Mouse (Mus musculus): ENCODE results near the gene 2900092C05Rik. TPM values are rescaled to one million over a fixed set of nuclear protein-coding genes. Genes with fewer than 3 reads are reported as not detected.

The 2900092C05Rik gene
- not detected in 2 replicates for polyA plus RNA-seq (2011; ENCODE audit: insufficient read depth, insufficient read length, low read depth, missing spikeins)

DNA sequence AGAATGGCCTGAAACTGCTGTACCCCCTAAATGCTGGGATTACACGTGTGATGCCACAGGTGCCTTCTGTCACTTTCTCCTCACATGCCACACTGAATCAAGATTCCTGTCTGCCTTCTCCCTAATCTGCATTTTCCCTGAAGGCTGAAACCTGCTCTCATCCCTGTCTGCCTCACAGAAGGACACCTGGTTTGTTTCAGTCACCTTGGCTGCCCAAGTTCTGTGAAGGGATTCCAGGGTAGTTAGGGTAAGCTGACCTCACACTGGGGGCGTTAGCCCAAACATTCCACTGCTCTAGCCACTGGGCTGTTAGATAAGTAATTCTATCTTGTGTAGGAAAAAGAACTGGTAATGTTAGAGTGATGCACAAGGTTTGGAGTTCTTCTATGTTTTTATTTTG is at the start of gene 2900092C05Rik:
2900092C05Rik (plus strand) TSS at position 301 of the 400 bp plus-strand sequence.
- Histone ChIP-seq H3K27me3 (ENCODE audit: control insufficient read depth, insufficient read depth, low read length, poor library complexity, severe bottlenecking) (no peaks in the 10 kb centered on the region), H3K4me3 (ENCODE audit: low read depth, low read length) (no peak within 1 kb of the TSS), H3K4me1 (ENCODE audit: control insufficient read depth, insufficient read depth, low read length) (no peaks in the 10 kb centered on the region), H3K9ac (ENCODE audit: low read depth, poor library complexity, severe bottlenecking) (no peak within 1 kb of the TSS), H3K36me3 (ENCODE audit: control insufficient read depth, insufficient read depth, low read length, poor library complexity, severe bottlenecking) (no peaks in the 10 kb centered on the region), H3K27ac (ENCODE audit: insufficient read depth, low read length) (no peak within 1 kb of the TSS), H3K9me3 (replicated peaks; ENCODE audit: control insufficient read depth, insufficient read depth, low read length, poor library complexity, severe bottlenecking) (no peaks in the 10 kb centered on the region)
- TF ChIP-seq EP300 (IDR thresholded peaks at IDR 0.05; ENCODE audit: insufficient read depth, low read depth, low read length) (no peak), CTCF (IDR thresholded peaks at IDR 0.05; ENCODE audit: low read depth, low read length) (no peak), POLR2A (IDR thresholded peaks at IDR 0.05; ENCODE audit: insufficient read depth, low read length) (no peak)

- Histone ChIP-seq H3K4me3 (ENCODE audit: low read depth, low read length) (peak within 1 kb of the TSS; percentile 85), H3K9me3 (replicated peaks; ENCODE audit: control insufficient read depth, insufficient read depth, low read length, poor library complexity, severe bottlenecking) (no peaks in the 10 kb centered on the region), H3K36me3 (ENCODE audit: control insufficient read depth, insufficient read depth, low read length, poor library complexity, severe bottlenecking) (peaks cover 15% of the 10 kb centered on the region), H3K4me1 (ENCODE audit: control insufficient read depth, insufficient read depth, low read length) (no peaks in the 10 kb centered on the region), H3K9ac (ENCODE audit: low read depth, poor library complexity, severe bottlenecking) (peak within 1 kb of the TSS; percentile 77), H3K27me3 (ENCODE audit: control insufficient read depth, insufficient read depth, low read length, poor library complexity, severe bottlenecking) (no peaks in the 10 kb centered on the region), H3K27ac (ENCODE audit: insufficient read depth, low read length) (no peak within 1 kb of the TSS)
- TF ChIP-seq POLR2A (IDR thresholded peaks at IDR 0.05; ENCODE audit: insufficient read depth, low read length) (no peak), CTCF (IDR thresholded peaks at IDR 0.05; ENCODE audit: low read depth, low read length) (no peak), EP300 (IDR thresholded peaks at IDR 0.05; ENCODE audit: insufficient read depth, low read depth, low read length) (no peak)
These were observed 33.9 kb upstream of the 2900092C05Rik start, which contains the start of gene Zfp606 for GRCm38 (mm10) chr7:12478158-12479008. TSS of gene Zfp606 (plus strand) at chr7:12478293.

GRCm38 (mm10) chr7:12479009-12479346 is 33.3 kb upstream of the 2900092C05Rik start:
- H3K9ac ChIP-seq (ENCODE audit: low read depth, poor library complexity, severe bottlenecking), result peak overlapping the region; percentile 77
- H3K36me3 ChIP-seq (ENCODE audit: control insufficient read depth, insufficient read depth, low read length, poor library complexity, severe bottlenecking), result peaks cover 17% of the 10 kb centered on the region
- peak overlapping the region; percentile 85 for H3K4me3 ChIP-seq (ENCODE audit: low read depth, low read length)
- no peaks in the 10 kb centered on the region for H3K9me3 ChIP-seq (replicated peaks; ENCODE audit: control insufficient read depth, insufficient read depth, low read length, poor library complexity, severe bottlenecking)
- no peaks in the 10 kb centered on the region for H3K4me1 ChIP-seq (ENCODE audit: control insufficient read depth, insufficient read depth, low read length)
- no peak overlapping the region for H3K27ac ChIP-seq (ENCODE audit: insufficient read depth, low read length)
- no peaks in the 10 kb centered on the region for H3K27me3 ChIP-seq (ENCODE audit: control insufficient read depth, insufficient read depth, low read length, poor library complexity, severe bottlenecking)
- TF ChIP-seq CTCF (IDR thresholded peaks at IDR 0.05; ENCODE audit: low read depth, low read length), result no peak
- no peak for TF ChIP-seq POLR2A (IDR thresholded peaks at IDR 0.05; ENCODE audit: insufficient read depth, low read length)
- TF ChIP-seq EP300 (IDR thresholded peaks at IDR 0.05; ENCODE audit: insufficient read depth, low read depth, low read length), result no peak

DNA sequence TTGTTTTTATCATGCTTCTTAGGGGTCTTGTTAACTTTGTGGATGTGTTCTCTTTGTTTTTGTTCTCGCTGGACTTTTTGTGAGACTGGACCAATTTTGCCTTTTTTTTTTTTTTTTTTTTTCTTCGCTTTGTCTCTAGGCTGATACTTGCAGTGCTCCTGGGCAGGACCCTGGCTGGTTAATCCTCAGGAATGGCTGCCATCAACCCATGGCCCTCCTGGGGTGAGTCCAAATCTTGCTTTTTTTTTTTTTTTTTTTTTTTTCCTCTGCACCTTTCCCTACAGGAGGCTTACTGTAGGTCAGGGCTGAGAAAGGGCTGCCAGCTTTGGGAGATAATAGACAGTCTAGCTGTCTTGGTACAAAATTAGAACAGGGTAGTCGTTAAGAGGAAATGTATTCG is 32.8 kb upstream of the 2900092C05Rik start:
- Histone ChIP-seq H3K36me3 (ENCODE audit: control insufficient read depth, insufficient read depth, low read length, poor library complexity, severe bottlenecking) (peaks cover 19% of the 10 kb centered on the region), H3K9ac (ENCODE audit: low read depth, poor library complexity, severe bottlenecking) (peak overlapping the region; percentile 77), H3K27ac (ENCODE audit: insufficient read depth, low read length) (no peak overlapping the region)

DNA sequence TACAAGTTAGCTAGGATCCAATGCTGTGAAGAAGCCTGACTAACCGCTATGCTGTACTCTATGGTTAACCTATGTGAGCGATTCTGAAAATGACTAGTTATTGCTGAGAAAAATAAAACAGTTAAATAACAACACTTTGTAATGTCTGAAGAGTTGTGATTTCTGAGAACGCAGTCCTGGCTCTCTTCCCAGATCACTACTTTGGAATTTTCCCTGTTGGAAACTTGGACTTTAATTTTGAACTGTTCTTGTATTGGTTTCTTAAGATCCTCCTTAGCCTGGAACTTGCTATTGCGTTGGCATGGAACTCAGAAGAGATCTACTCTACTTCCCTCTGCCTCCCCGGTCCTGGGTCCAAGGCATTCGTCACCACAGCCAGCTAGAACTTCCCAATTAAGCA is 28.5 kb upstream of the 2900092C05Rik start:
- Histone ChIP-seq H3K27me3 (ENCODE audit: control insufficient read depth, insufficient read depth, low read length, poor library complexity, severe bottlenecking) (no peaks in the 10 kb centered on the region), H3K9me3 (replicated peaks; ENCODE audit: control insufficient read depth, insufficient read depth, low read length, poor library complexity, severe bottlenecking) (no peaks in the 10 kb centered on the region), H3K4me1 (ENCODE audit: control insufficient read depth, insufficient read depth, low read length) (no peaks in the 10 kb centered on the region), H3K36me3 (ENCODE audit: control insufficient read depth, insufficient read depth, low read length, poor library complexity, severe bottlenecking) (peaks cover 21% of the 10 kb centered on the region), H3K9ac (ENCODE audit: low read depth, poor library complexity, severe bottlenecking) (no peak overlapping the region), H3K27ac (ENCODE audit: insufficient read depth, low read length) (no peak overlapping the region), H3K4me3 (ENCODE audit: low read depth, low read length) (no peak overlapping the region)
- no peak for TF ChIP-seq EP300 (IDR thresholded peaks at IDR 0.05; ENCODE audit: insufficient read depth, low read depth, low read length)
- no peak for TF ChIP-seq POLR2A (IDR thresholded peaks at IDR 0.05; ENCODE audit: insufficient read depth, low read length)
- no peak for TF ChIP-seq CTCF (IDR thresholded peaks at IDR 0.05; ENCODE audit: low read depth, low read length)

More for the DNA sequence above, 32.8 kb upstream of the 2900092C05Rik start:
- Histone ChIP-seq H3K9me3 (replicated peaks; ENCODE audit: control insufficient read depth, insufficient read depth, low read length, poor library complexity, severe bottlenecking) (no peaks in the 10 kb centered on the region), H3K4me3 (ENCODE audit: low read depth, low read length) (peak overlapping the region; percentile 85; the same call in 1 of the 2 replicates), H3K27me3 (ENCODE audit: control insufficient read depth, insufficient read depth, low read length, poor library complexity, severe bottlenecking) (no peaks in the 10 kb centered on the region), H3K4me1 (ENCODE audit: control insufficient read depth, insufficient read depth, low read length) (no peaks in the 10 kb centered on the region)
- no peak for TF ChIP-seq CTCF (IDR thresholded peaks at IDR 0.05; ENCODE audit: low read depth, low read length)
- TF ChIP-seq POLR2A (IDR thresholded peaks at IDR 0.05; ENCODE audit: insufficient read depth, low read length), result no peak
- TF ChIP-seq EP300 (IDR thresholded peaks at IDR 0.05; ENCODE audit: insufficient read depth, low read depth, low read length), result no peak

DNA sequence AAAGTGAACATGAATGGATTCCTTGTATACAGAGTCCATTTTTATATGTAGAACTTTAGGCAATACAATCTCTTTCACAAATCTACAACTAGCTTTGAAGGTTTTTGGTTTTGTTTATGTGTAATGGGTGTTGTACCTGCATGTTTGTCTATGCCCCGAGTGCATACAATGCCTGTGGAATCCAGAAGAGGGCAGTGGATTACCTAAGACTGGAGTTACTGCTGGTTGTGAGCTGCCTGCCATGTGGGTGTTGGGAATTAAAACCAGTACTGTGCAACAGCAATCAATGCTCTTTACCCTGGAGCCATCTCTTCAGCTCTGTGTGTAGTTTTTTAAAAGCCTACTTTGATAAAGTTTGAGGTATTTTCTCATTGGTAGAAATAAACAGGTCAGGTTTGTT is 26.4 kb upstream of the 2900092C05Rik start:
- H3K9ac ChIP-seq (ENCODE audit: low read depth, poor library complexity, severe bottlenecking), result no peak overlapping the region
- no peaks in the 10 kb centered on the region for H3K4me1 ChIP-seq (ENCODE audit: control insufficient read depth, insufficient read depth, low read length)
- H3K36me3 ChIP-seq (ENCODE audit: control insufficient read depth, insufficient read depth, low read length, poor library complexity, severe bottlenecking), result peaks cover 27% of the 10 kb centered on the region
- H3K9me3 ChIP-seq (replicated peaks; ENCODE audit: control insufficient read depth, insufficient read depth, low read length, poor library complexity, severe bottlenecking), result peaks cover 5% of the 10 kb centered on the region; the same call in 1 of the 2 replicates
- H3K27me3 ChIP-seq (ENCODE audit: control insufficient read depth, insufficient read depth, low read length, poor library complexity, severe bottlenecking), result no peaks in the 10 kb centered on the region
- H3K4me3 ChIP-seq (ENCODE audit: low read depth, low read length), result no peak overlapping the region
- no peak overlapping the region for H3K27ac ChIP-seq (ENCODE audit: insufficient read depth, low read length)
- TF ChIP-seq CTCF (IDR thresholded peaks at IDR 0.05; ENCODE audit: low read depth, low read length) (peak; percentile 23), POLR2A (IDR thresholded peaks at IDR 0.05; ENCODE audit: insufficient read depth, low read length) (no peak)

Data from ES-Bruce4 (cell line).